Mouse (Mus musculus) lung, postnatal 0 days (tissue): ENCODE measurements around the gene Tmem214.

ENCODE experiments used
- CTCF ChIP-seq: IDR thresholded peaks from 2 replicates; pipeline ENCODE4 v1.5.1; 2016; ENCODE audit warnings: antibody characterized with exemption, mild to moderate bottlenecking
- EP300 ChIP-seq: IDR thresholded peaks from 2 replicates; pipeline ENCODE4 v1.6.1; 2016; ENCODE audit warnings: antibody characterized with exemption, mild to moderate bottlenecking, control low read depth

- TF ChIP-seq CTCF: no peak
- no peak for TF ChIP-seq EP300
These were observed 44.3 kb downstream of the Tmem214 start for GRCm38 (mm10) chr5:30912156-30912555.
